Mouse (Mus musculus) lung, adult 2 months (tissue): ENCODE measurements around the gene Vamp4. TPM values are rescaled to one million over a fixed set of nuclear protein-coding genes. Genes with fewer than 3 reads are reported as not detected.

Experiments used
- DNase-seq: peaks from one replicate; pipeline ENCODE4 v3.0.0; 2022
- H3K4me1 ChIP-seq: fragments of 200-500 bp; 2 replicates; pipeline ENCODE4 v1.6.1; 2011; ENCODE audit warnings: low read length; ENCODE audit not compliant: control insufficient read depth, insufficient read depth
- H3K4me3 ChIP-seq: fragments of 200-500 bp; replicated peaks from 2 replicates; pipeline ENCODE3; 2011; ENCODE audit warnings: low read depth, mild to moderate bottlenecking, control low read depth, low read length; ENCODE audit errors: extremely low read depth
- CTCF ChIP-seq: fragments of 200-500 bp; IDR thresholded peaks from 2 replicates; pipeline ENCODE4 v1.5.1; 2011; ENCODE audit warnings: mild to moderate bottlenecking, low read length, control low read depth; ENCODE audit not compliant: insufficient read depth
- POLR2A ChIP-seq: fragments of 200-500 bp; IDR thresholded peaks from 2 replicates; pipeline ENCODE4 v1.6.1; 2011; ENCODE audit warnings: low read depth, mild to moderate bottlenecking, control low read depth, low read length, borderline replicate concordance; ENCODE audit errors: extremely low read depth
- WGBS: fragments of 180-500 bp; shearing (Covaris S2); methylation state at CpG from one replicate; pipeline ENCODE4 v1.1.7; 2018; 5-methylcytosine and 5-hydroxymethylcytosine counted together
- polyA plus RNA-seq: library from polyadenylated mRNA; depleted of rRNA; stranded (reverse); fragments of >200 nt; gene quantifications from 2 replicates; pipeline ENCODE4 v1.2.3, GENCODE M21; 2012

The Vamp4 gene
- polyA plus RNA-seq, 1 experiment: 10.8 TPM

- DNase-seq: no peak
- Histone ChIP-seq H3K4me1 (peaks cover 9% of the 10 kb centered on the region; the same call in 1 of the 2 replicates), H3K4me3 (peak overlapping the region; percentile 32)
- WGBS: 45% methylated on average over 10 of the region's 10 CpGs
- TF ChIP-seq CTCF (no peak), POLR2A (no peak)
These were observed 21.2 kb upstream of the Vamp4 start for GRCm38 (mm10) chr1:162548917-162549613.

GRCm38 (mm10) chr1:162549615-162550283 lies 20.6 kb upstream of the Vamp4 start:
- Histone ChIP-seq H3K4me1 (peaks cover 9% of the 10 kb centered on the region; the same call in 1 of the 2 replicates), H3K4me3 (no peak overlapping the region)
- DNase-seq: no peak
- WGBS: 66% methylated on average over 5 of the region's 5 CpGs
- TF ChIP-seq CTCF (peak; percentile 40; the same call in 1 of the 2 replicates), POLR2A (no peak)

DNA sequence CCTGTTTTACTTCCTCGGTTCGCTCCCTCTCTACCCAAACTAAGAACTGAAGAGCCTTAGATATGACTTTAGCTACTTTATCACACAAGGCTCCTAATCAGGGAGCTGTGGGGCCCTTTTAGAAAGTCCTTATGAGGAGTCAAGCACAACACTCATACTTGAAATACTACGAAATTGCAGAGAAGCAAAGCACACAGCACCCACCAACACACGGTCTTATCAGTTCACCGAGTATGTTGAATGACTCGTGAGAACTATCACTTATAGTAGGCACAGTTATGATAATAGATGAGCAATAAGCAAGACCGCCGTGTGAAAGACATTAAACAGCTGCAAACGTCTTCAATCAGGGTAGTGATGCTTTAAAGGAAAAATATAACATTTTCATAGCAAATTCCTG lies 17.4 kb upstream of the Vamp4 start:
- 62% methylated on average over 9 of the region's 9 CpGs for WGBS
- no peak overlapping the region for H3K4me3 ChIP-seq
- 0 out of 2 replicates have a peak, but pooled peaks cover 3% of the 10 kb centered on the region for H3K4me1 ChIP-seq
- no peak for DNase-seq
- no peak for TF ChIP-seq POLR2A
- TF ChIP-seq CTCF: no peak

DNA sequence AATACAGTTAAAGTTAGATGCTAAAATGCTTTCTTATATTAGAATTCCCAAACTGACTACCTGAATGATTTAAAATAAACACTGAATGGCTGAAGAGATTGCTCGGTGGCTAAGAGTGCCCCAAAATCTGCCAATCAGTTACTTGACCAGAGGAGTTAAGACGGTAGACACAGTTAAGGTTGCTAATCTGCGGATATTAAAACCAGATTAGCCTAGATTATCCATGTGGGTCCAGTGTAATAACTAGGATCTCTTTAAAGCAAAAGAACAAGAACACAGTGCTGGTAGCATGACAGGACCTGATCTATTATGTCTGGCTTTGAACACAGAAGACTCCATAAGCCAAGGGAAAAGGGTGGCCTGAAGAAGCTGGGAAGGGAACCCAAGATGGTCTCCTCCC lies 16.1 kb upstream of the Vamp4 start:
- no peak for TF ChIP-seq POLR2A
- no peak for TF ChIP-seq CTCF
- Histone ChIP-seq H3K4me3 (no peak overlapping the region), H3K4me1 (0 out of 2 replicates have a peak, but pooled peaks cover 2% of the 10 kb centered on the region)
- 82% methylated on average over 3 of the region's 3 CpGs for WGBS
- DNase-seq: no peak

- no peak for TF ChIP-seq CTCF
- no peak for TF ChIP-seq POLR2A
- no peak for DNase-seq
- no peaks in the 10 kb centered on the region for H3K4me1 ChIP-seq
- WGBS: 44% methylated on average over 1 of the region's 1 CpGs
- H3K4me3 ChIP-seq: no peak overlapping the region
These were observed 7.1 kb upstream of the Vamp4 start for GRCm38 (mm10) chr1:162563236-162563635.

DNA sequence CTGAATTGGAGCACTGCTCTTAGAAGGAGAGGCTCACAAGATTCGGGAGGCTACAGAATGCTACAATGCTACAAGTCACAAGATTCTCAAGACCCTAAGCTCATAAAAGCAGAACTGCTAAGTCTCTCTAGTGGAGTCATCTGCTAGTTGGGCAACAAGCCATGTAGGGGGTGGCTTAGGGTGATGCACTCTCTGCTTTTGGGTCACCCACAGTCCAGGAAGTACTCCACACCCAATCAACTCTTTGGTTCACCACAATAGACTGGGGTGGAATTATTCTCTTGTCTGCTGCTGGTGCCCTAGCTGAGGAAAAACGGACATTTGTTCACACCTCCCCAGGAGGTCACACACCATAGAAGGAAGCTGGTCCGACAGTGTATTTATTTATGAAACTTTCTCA lies 5.3 kb upstream of the Vamp4 start:
- H3K4me3 ChIP-seq: no peak overlapping the region
- TF ChIP-seq POLR2A (no peak), CTCF (no peak)
- WGBS: 24% methylated on average over 3 of the region's 3 CpGs
- no peaks in the 10 kb centered on the region for H3K4me1 ChIP-seq
- DNase-seq: no peak

DNA sequence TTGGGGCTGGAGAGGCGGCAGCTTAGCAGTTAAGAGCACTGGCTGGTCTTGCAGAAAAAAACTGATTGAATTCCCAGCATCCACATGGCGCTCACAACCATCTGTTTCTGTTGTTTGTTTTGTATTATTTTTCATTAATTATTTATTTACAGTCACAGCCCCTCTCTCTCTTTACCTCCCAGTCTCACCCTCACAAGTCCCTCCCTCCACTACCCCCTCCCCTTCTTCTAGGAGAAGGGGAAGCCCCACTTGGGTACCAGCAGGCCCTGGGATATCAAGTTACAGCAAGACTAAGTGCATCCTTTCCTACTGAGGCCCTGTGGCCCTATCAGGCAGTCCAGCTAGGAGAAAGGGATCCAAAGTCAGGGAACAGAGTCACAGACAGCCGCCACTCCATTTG lies 3.0 kb upstream of the Vamp4 start:
- Histone ChIP-seq H3K4me1 (no peaks in the 10 kb centered on the region), H3K4me3 (no peak overlapping the region)
- WGBS: 68% methylated on average over 3 of the region's 3 CpGs
- TF ChIP-seq POLR2A (no peak), CTCF (no peak)
- no peak for DNase-seq

DNA sequence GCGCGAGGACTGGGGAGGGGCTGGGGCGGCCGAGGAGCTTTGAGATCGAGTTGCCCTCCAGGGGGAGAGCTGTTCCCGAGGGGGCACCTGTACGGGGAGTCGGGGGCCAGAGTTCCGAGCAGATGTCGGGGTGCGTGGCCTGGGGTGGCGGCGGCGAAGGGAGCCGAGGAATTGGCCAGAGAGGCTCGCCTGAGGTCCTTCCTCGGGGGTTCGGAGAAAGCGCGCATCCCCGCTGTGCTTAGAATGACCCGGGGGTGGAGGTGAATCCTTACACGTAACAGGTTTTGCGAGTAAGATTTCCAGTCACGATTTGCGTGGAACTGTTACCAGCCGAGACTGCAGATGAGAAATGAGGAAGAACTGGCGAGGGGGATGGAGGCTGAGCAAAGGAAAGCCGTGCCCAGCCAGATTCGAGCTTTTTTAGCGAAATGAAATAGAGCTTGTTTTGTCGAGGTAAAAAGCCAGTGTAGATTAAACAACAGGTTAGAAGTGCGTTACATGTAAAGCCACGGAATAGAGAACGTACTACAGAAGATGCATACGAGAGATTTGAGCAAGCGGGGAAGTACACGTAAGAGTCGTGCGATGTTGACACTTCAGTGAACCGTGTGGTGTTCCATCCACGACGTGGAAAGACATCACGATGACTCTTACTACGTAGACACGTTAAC lies 751 bp downstream of the Vamp4 start:
- TF ChIP-seq POLR2A (no peak), CTCF (no peak)
- WGBS: 1% methylated on average over 46 of the region's 46 CpGs
- DNase-seq: peak; percentile 65
- Histone ChIP-seq H3K4me1 (no peaks in the 10 kb centered on the region), H3K4me3 (peak overlapping the region; percentile 60)

DNA sequence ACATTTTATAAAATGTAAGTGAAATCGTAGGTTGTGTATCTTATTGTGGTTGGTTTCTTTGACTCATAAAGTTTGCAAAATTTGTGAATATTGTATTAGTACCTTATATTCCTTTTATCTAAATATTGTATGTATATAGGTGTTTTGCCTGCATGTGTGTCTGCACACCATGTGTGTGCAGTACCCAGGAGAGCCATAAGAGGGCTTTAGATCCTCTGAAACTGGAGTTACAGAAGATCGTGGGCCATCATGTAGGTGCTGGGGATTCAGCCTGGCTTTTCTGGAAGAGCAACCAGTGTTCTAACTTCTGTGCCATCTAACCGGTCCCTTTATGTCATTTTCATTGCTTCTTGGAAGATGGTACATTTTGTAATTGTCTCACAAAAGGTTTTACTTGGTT lies 4.8 kb downstream of the Vamp4 start:
- TF ChIP-seq POLR2A (no peak), CTCF (no peak)
- WGBS: 98% methylated on average over 3 of the region's 3 CpGs
- H3K4me3 ChIP-seq: no peak overlapping the region
- no peak for DNase-seq
- H3K4me1 ChIP-seq: no peaks in the 10 kb centered on the region
